Mouse (Mus musculus) intestine, embryonic 16.5 days (tissue): ENCODE results near the gene Vmn1r2. TPM values are rescaled to one million over a fixed set of nuclear protein-coding genes. Genes with fewer than 3 reads are reported as not detected.
"Not testable (repeated sequence)": the region's sequence is repeated elsewhere in the genome, so short reads cannot be mapped to it uniquely, and the experiment has no call there.

Source experiments
- ATAC-seq: fragments of 200-750 bp; cut with Nextera tagmentation; 2 replicates; pipeline ENCODE4 v1.8.0; 2017; ENCODE audit warnings: moderate TSS enrichment, moderate library complexity
- H3K27ac ChIP-seq: fragments of 300-500 bp; sonication (generic); 2 replicates; pipeline ENCODE4 v1.5.1; 2014; ENCODE audit warnings: mild to moderate bottlenecking, low read length
- H3K27me3 ChIP-seq: fragments of 300-500 bp; sonication (generic); replicated peaks from 2 replicates; pipeline ENCODE4 v1.6.1; 2014; ENCODE audit warnings: low read length, control low read depth, mixed read lengths; ENCODE audit not compliant: control insufficient read depth, insufficient read depth
- H3K36me3 ChIP-seq: fragments of 300-500 bp; sonication (generic); 2 replicates; pipeline ENCODE4 v1.6.1; 2014; ENCODE audit warnings: low read length, control low read depth; ENCODE audit not compliant: control insufficient read depth, insufficient read depth
- H3K4me1 ChIP-seq: fragments of 300-500 bp; sonication (generic); 2 replicates; pipeline ENCODE4 v1.6.1; 2014; ENCODE audit warnings: low read length, control low read depth, mixed read lengths; ENCODE audit not compliant: control insufficient read depth, insufficient read depth
- H3K4me2 ChIP-seq: fragments of 300-500 bp; sonication (generic); 2 replicates; pipeline ENCODE4 v1.6.1; 2014; ENCODE audit warnings: low read depth, low read length, control low read depth
- H3K4me3 ChIP-seq: fragments of 300-500 bp; sonication (generic); 2 replicates; pipeline ENCODE4 v1.5.1; 2014; ENCODE audit warnings: mild to moderate bottlenecking, low read length
- H3K9ac ChIP-seq: fragments of 300-500 bp; sonication (generic); 2 replicates; pipeline ENCODE4 v1.6.1; 2014; ENCODE audit warnings: low read depth, low read length
- H3K9me3 ChIP-seq: fragments of 300-500 bp; sonication (generic); 2 replicates; pipeline ENCODE4 v1.6.1; 2016; ENCODE audit warnings: low read length, control low read depth; ENCODE audit not compliant: control insufficient read depth
- WGBS: fragments of 180-500 bp; shearing (Covaris S2); extraction: QIAGEN DNeasy Blood & Tissue Kit; methylation state at CpG from one replicate; pipeline ENCODE4 v1.1.7; 2014; 5-methylcytosine and 5-hydroxymethylcytosine counted together
- polyA plus RNA-seq: library from polyadenylated mRNA; unstranded; fragments of >200 nt; fragmentation: Nextera tagmentation; extraction: Ambion mirVana; gene quantifications from 2 replicates; pipeline ENCODE4 v1.2.1, GENCODE M21; 2015

The Vmn1r2 gene
- not detected in 2 replicates for polyA plus RNA-seq

- not testable (repeated sequence) for H3K9me3 ChIP-seq, H3K4me3 ChIP-seq, H3K27ac ChIP-seq, H3K9ac ChIP-seq, H3K36me3 ChIP-seq, H3K27me3 ChIP-seq, ATAC-seq, H3K4me1 ChIP-seq, H3K4me2 ChIP-seq
- no CpG with 5 or more reads among the region's 1 CpGs for WGBS
Measured at GRCm38 (mm10) chr4:3167020-3167419, at the start of gene Vmn1r2. Gene Vmn1r2 (plus strand): TSS chr4:3167320.

- H3K27me3 ChIP-seq, H3K9me3 ChIP-seq, H3K27ac ChIP-seq, H3K9ac ChIP-seq, H3K4me3 ChIP-seq, H3K36me3 ChIP-seq, H3K4me2 ChIP-seq, ATAC-seq, H3K4me1 ChIP-seq: not testable (repeated sequence)
- no CpG with 5 or more reads among the region's 3 CpGs for whole genome bisulfite sequencing
Measured at GRCm38 (mm10) chr4:3147926-3148325, 19.2 kb upstream of the Vmn1r2 start.

- H3K27ac ChIP-seq, H3K4me2 ChIP-seq, H3K36me3 ChIP-seq, H3K4me1 ChIP-seq, H3K9me3 ChIP-seq, ATAC-seq, H3K9ac ChIP-seq, H3K4me3 ChIP-seq, H3K27me3 ChIP-seq: not testable (repeated sequence)
- WGBS, result 57% methylated on average over 2 of the region's 2 CpGs
Measured at GRCm38 (mm10) chr4:3153320-3153719, 13.8 kb upstream of the Vmn1r2 start.

- ATAC-seq, H3K27me3 ChIP-seq, H3K9me3 ChIP-seq, H3K27ac ChIP-seq, H3K9ac ChIP-seq, H3K4me3 ChIP-seq, H3K4me1 ChIP-seq, H3K36me3 ChIP-seq, H3K4me2 ChIP-seq: not testable (repeated sequence)
Measured at GRCm38 (mm10) chr4:3164429-3164828, 2.7 kb upstream of the Vmn1r2 start.

- Histone ChIP-seq H3K27me3 (no peaks in the 10 kb centered on the region), H3K27ac (no peak overlapping the region), H3K4me1 (no peaks in the 10 kb centered on the region), H3K9me3 (no peaks in the 10 kb centered on the region), H3K36me3 (no peaks in the 10 kb centered on the region), H3K4me3 (no peak overlapping the region), H3K9ac (no peak overlapping the region), H3K4me2 (no peak overlapping the region)
- ATAC-seq, result no peak
- WGBS, result 86% methylated on average over 4 of the region's 4 CpGs
Measured at GRCm38 (mm10) chr4:3165046-3165445, 2.1 kb upstream of the Vmn1r2 start.

- H3K27ac ChIP-seq, H3K27me3 ChIP-seq, H3K4me1 ChIP-seq, H3K9ac ChIP-seq, ATAC-seq, H3K4me2 ChIP-seq, H3K4me3 ChIP-seq, H3K36me3 ChIP-seq, H3K9me3 ChIP-seq: not testable (repeated sequence)
- 84% methylated on average over 4 of the region's 4 CpGs for WGBS
Measured at GRCm38 (mm10) chr4:3174586-3174985, 7.5 kb downstream of the Vmn1r2 start.

GRCm38 (mm10) chr4:3175756-3176155, 8.6 kb downstream of the Vmn1r2 start:
- 88% methylated on average over 6 of the region's 8 CpGs for WGBS
- H3K4me2 ChIP-seq, result not testable (repeated sequence)

GRCm38 (mm10) chr4:3176195-3176594, 9.1 kb downstream of the Vmn1r2 start:
- not testable (repeated sequence) for ATAC-seq, H3K27me3 ChIP-seq, H3K4me1 ChIP-seq, H3K9ac ChIP-seq, H3K9me3 ChIP-seq, H3K27ac ChIP-seq, H3K4me2 ChIP-seq, H3K4me3 ChIP-seq, H3K36me3 ChIP-seq
- 91% methylated on average over 6 of the region's 6 CpGs for WGBS

More at GRCm38 (mm10) chr4:3175756-3176155, 8.6 kb downstream of the Vmn1r2 start:
- not testable (repeated sequence) for H3K4me3 ChIP-seq, H3K4me1 ChIP-seq, H3K9ac ChIP-seq, ATAC-seq, H3K27me3 ChIP-seq, H3K27ac ChIP-seq, H3K36me3 ChIP-seq, H3K9me3 ChIP-seq

- WGBS, result 87% methylated on average over 10 of the region's 10 CpGs
- H3K4me2 ChIP-seq, H3K27me3 ChIP-seq, H3K36me3 ChIP-seq, H3K4me1 ChIP-seq, H3K9me3 ChIP-seq, H3K4me3 ChIP-seq, ATAC-seq, H3K9ac ChIP-seq, H3K27ac ChIP-seq: not testable (repeated sequence)
Measured at GRCm38 (mm10) chr4:3176746-3177490, 9.8 kb downstream of the Vmn1r2 start.

GRCm38 (mm10) chr4:3185258-3185657, 18.1 kb downstream of the Vmn1r2 start, which contains the start of gene Vmn1r3:
Gene Vmn1r3 (minus strand): TSS chr4:3185358.
- WGBS, result 94% methylated on average over 1 of the region's 1 CpGs
- H3K36me3 ChIP-seq, H3K4me2 ChIP-seq, H3K4me1 ChIP-seq, H3K27ac ChIP-seq, H3K27me3 ChIP-seq, ATAC-seq, H3K4me3 ChIP-seq, H3K9ac ChIP-seq, H3K9me3 ChIP-seq: not testable (repeated sequence)
